Mouse (Mus musculus): ENCODE measurements around the gene Adrm1.

DNA sequence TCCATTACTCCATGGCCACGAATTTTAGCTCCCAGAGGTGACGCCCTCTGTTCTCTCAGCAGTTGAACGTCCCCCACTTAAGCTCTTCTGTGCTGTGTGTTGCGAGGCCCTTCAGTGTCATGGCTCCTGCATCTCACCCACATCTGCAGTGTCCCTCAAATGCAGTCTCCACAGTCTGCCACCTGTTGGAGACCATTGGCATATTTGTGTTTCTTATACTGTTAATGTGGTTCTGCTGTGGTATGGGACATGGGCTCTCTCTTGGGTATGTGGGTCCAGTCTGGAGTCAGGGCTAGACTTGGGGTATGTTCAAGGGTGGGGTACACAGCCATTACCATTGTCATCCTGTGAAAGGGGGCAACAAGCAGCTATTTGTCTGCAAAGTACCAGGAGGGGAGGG, 1.9 kb downstream of the Adrm1 start:
- TF ChIP-seq EP300 (IDR thresholded peaks at IDR 0.05; ENCODE audit: insufficient read depth, low read depth, low read length) (no peak), CTCF (IDR thresholded peaks at IDR 0.05) (peak; percentile 47), POLR2A (IDR thresholded peaks at IDR 0.05; ENCODE audit: insufficient read depth, low read depth, low read length) (no peak)
